Mouse (Mus musculus) liver, embryonic 15.5 days (tissue): ENCODE measurements around the gene Maml3. TPM values are rescaled to one million over a fixed set of nuclear protein-coding genes. Genes with fewer than 3 reads are reported as not detected.

Source experiments
- ATAC-seq: fragments of 200-750 bp; cut with Nextera tagmentation; 2 replicates; pipeline ENCODE4 v1.8.0; 2017; ENCODE audit warnings: moderate number of reproducible peaks, mild to moderate bottlenecking, moderate library complexity; ENCODE audit not compliant: insufficient read depth
- H3K27ac ChIP-seq: fragments of 300-500 bp; sonication (generic); replicated peaks from 2 replicates; pipeline ENCODE4 v1.5.1; 2015; ENCODE audit warnings: mild to moderate bottlenecking, inconsistent platforms
- H3K27me3 ChIP-seq: fragments of 300-500 bp; sonication (generic); 2 replicates; pipeline ENCODE4 v1.6.1; 2015; ENCODE audit warnings: mild to moderate bottlenecking, inconsistent platforms
- H3K36me3 ChIP-seq: fragments of 300-500 bp; sonication (generic); replicated peaks from 2 replicates; pipeline ENCODE4 v1.6.1; 2015; ENCODE audit warnings: moderate library complexity, mild to moderate bottlenecking, inconsistent platforms
- H3K4me1 ChIP-seq: fragments of 300-500 bp; sonication (generic); replicated peaks from 2 replicates; pipeline ENCODE4 v1.6.1; 2015; ENCODE audit warnings: inconsistent platforms
- H3K4me2 ChIP-seq: fragments of 300-500 bp; sonication (generic); 2 replicates; pipeline ENCODE4 v1.6.1; 2015; ENCODE audit warnings: moderate library complexity, mild to moderate bottlenecking, inconsistent platforms
- H3K4me3 ChIP-seq: fragments of 300-500 bp; sonication (generic); replicated peaks from 2 replicates; pipeline ENCODE4 v1.5.1; 2015; ENCODE audit warnings: mild to moderate bottlenecking, inconsistent platforms
- H3K9ac ChIP-seq: fragments of 300-500 bp; sonication (generic); 2 replicates; pipeline ENCODE4 v1.6.1; 2015; ENCODE audit warnings: moderate library complexity, mild to moderate bottlenecking, inconsistent platforms
- H3K9me3 ChIP-seq: fragments of 300-500 bp; sonication (generic); replicated peaks from 2 replicates; pipeline ENCODE4 v1.6.1; 2016; ENCODE audit warnings: inconsistent platforms
- WGBS: fragments of 180-500 bp; shearing (Covaris S2); methylation state at CpG from one replicate; pipeline ENCODE4 v1.1.7; 2015; ENCODE audit warnings: mixed read lengths; ENCODE audit not compliant: insufficient replicate concordance; 5-methylcytosine and 5-hydroxymethylcytosine counted together
- polyA plus RNA-seq: library from polyadenylated mRNA; unstranded; fragments of >200 nt; fragmentation: Nextera tagmentation; extraction: Ambion mirVana; gene quantifications from 2 replicates; pipeline ENCODE4 v1.2.1, GENCODE M21; 2015

Gene Maml3
- polyA plus RNA-seq, 1 experiment from 2014 or later: 0.73 TPM

GRCm38 (mm10) chr3:51970489-51970888 is 134.4 kb downstream of the Maml3 start:
- H3K4me1 ChIP-seq: peaks cover 11% of the 10 kb centered on the region
- H3K27me3 ChIP-seq: no peaks in the 10 kb centered on the region
- H3K36me3 ChIP-seq: no peaks in the 10 kb centered on the region
- ATAC-seq: no peak
- H3K27ac ChIP-seq: no peak overlapping the region
- H3K4me3 ChIP-seq: no peak overlapping the region
- no peaks in the 10 kb centered on the region for H3K9me3 ChIP-seq
- H3K9ac ChIP-seq: no peak overlapping the region
- no peak overlapping the region for H3K4me2 ChIP-seq
- WGBS: 75% methylated on average over 2 of the region's 2 CpGs

DNA sequence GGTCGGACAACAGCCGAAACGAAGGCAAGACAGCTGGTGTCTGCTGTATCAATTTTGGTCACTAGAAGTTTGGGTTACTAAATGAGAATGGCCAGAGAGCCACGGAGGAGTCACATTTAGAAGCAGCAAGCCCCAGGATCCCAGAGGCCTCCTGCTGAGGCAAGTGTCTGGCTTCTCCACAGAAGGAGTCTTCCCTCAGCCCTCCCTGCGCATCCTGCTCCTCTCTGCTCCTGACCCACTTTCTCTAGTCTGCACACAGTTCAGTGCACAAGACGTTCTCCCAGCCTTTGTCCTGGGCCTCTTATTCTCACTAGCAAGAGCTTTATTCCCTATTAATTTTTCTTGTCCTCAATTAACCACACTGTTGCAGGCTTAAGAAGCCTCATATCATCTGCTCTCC is 135.4 kb downstream of the Maml3 start:
- Histone ChIP-seq H3K27ac (no peak overlapping the region), H3K9me3 (no peaks in the 10 kb centered on the region), H3K27me3 (no peaks in the 10 kb centered on the region), H3K4me3 (no peak overlapping the region), H3K4me1 (peaks cover 12% of the 10 kb centered on the region), H3K4me2 (no peak overlapping the region), H3K9ac (no peak overlapping the region), H3K36me3 (no peaks in the 10 kb centered on the region)
- no peak for ATAC-seq
- WGBS: 75% methylated on average over 6 of the region's 6 CpGs

- ATAC-seq: no peak
Observed at GRCm38 (mm10) chr3:51965841-51966240, 139.0 kb downstream of the Maml3 start.

GRCm38 (mm10) chr3:51965436-51965835 is 139.4 kb downstream of the Maml3 start:
- H3K9me3 ChIP-seq: no peaks in the 10 kb centered on the region
- no peak overlapping the region for H3K27ac ChIP-seq
- whole genome bisulfite sequencing: 12% methylated on average over 2 of the region's 2 CpGs
- no peak overlapping the region for H3K4me2 ChIP-seq
- no peak overlapping the region for H3K4me3 ChIP-seq
- H3K9ac ChIP-seq: no peak overlapping the region
- no peak for ATAC-seq
- no peaks in the 10 kb centered on the region for H3K36me3 ChIP-seq
- H3K4me1 ChIP-seq: peaks cover 16% of the 10 kb centered on the region
- H3K27me3 ChIP-seq: no peaks in the 10 kb centered on the region

More at GRCm38 (mm10) chr3:51965841-51966240, 139.0 kb downstream of the Maml3 start:
- no peaks in the 10 kb centered on the region for H3K9me3 ChIP-seq
- H3K27ac ChIP-seq: no peak overlapping the region
- WGBS: 51% methylated on average over 7 of the region's 7 CpGs
- no peak overlapping the region for H3K4me2 ChIP-seq
- H3K36me3 ChIP-seq: no peaks in the 10 kb centered on the region
- H3K4me1 ChIP-seq: peaks cover 16% of the 10 kb centered on the region
- H3K27me3 ChIP-seq: no peaks in the 10 kb centered on the region
- H3K9ac ChIP-seq: no peak overlapping the region
- no peak overlapping the region for H3K4me3 ChIP-seq

GRCm38 (mm10) chr3:51965008-51965407 is 139.9 kb downstream of the Maml3 start:
- ATAC-seq: no peak
- Histone ChIP-seq H3K27me3 (no peaks in the 10 kb centered on the region), H3K4me2 (no peak overlapping the region), H3K4me1 (peaks cover 16% of the 10 kb centered on the region), H3K27ac (no peak overlapping the region), H3K36me3 (no peaks in the 10 kb centered on the region), H3K9ac (no peak overlapping the region), H3K9me3 (no peaks in the 10 kb centered on the region), H3K4me3 (no peak overlapping the region)
- WGBS: 19% methylated on average over 3 of the region's 3 CpGs

DNA sequence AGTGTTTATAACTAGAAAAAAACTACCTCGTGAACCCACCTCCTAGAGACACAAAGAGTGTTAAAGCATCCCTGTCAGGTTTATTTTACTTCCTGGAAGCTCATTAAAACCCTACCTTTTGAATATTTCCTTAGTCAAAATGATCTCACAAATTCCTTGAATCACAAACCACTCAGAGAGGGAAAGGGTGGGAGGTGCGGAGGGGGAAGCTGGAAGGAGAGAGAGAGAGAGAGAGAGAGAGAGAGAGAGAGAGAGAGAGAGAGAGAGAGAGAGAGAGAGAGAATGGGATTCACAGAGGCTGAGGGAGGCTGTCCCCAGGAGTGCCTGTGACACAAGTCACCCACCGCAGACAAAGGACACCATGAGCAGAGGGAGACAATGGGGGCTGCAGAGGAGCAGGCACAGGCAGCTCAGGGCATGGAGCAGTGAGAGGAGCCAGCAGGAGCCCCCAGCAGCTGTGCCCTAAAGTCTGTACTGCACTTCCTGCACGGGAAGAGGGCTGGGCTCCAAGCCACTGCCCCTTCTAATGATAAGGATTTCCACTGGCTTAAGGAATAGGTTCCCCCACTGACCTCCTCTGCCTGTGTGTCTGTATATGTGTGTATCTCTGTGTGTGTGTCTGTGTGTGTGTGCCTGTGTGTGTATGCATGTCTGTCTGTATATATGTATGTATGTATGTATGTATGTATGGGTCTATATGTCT is 140.8 kb downstream of the Maml3 start:
- no peak for ATAC-seq
- H3K27ac ChIP-seq: no peak overlapping the region
- no peaks in the 10 kb centered on the region for H3K9me3 ChIP-seq
- no peak overlapping the region for H3K9ac ChIP-seq
- WGBS: 20% methylated on average over 4 of the region's 4 CpGs
- H3K36me3 ChIP-seq: no peaks in the 10 kb centered on the region
- H3K4me3 ChIP-seq: no peak overlapping the region
- H3K4me1 ChIP-seq: peaks cover 16% of the 10 kb centered on the region
- H3K4me2 ChIP-seq: no peak overlapping the region
- no peaks in the 10 kb centered on the region for H3K27me3 ChIP-seq

DNA sequence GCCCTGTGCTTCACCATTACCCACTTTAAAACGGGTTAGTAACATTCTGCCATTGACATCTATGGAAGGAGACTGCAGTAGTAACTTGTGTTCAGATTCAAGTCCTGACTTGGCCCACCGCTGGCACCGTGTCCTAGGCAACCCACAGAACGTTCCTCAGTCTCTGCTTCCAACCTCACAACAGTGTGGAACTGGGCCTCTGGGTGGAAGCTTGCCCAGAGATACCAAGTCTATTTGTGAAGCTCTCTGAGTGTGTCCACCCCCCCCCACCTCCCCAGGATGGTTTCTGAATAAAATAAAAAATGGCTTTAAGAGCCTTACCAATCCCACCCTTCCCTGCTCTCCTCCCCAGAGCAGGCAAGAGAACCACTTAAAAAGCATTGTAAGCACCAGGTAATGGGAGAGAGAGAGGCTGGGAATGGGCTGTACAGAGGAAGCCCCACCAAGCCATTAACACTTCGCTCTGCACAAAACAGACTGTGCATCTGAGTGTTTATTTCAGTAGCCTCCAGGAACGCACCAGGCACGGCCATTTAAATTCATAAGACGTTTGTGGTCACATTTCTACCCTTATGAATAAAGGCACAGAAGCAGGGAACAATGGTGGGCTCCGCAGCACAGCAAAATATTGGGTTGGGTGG is 141.6 kb downstream of the Maml3 start:
- no peak overlapping the region for H3K4me2 ChIP-seq
- WGBS: 68% methylated on average over 9 of the region's 9 CpGs
- H3K27me3 ChIP-seq: no peaks in the 10 kb centered on the region
- no peaks in the 10 kb centered on the region for H3K9me3 ChIP-seq
- H3K27ac ChIP-seq: no peak overlapping the region
- H3K4me3 ChIP-seq: no peak overlapping the region
- no peaks in the 10 kb centered on the region for H3K36me3 ChIP-seq
- no peak overlapping the region for H3K9ac ChIP-seq
- ATAC-seq: no peak
- peaks cover 16% of the 10 kb centered on the region for H3K4me1 ChIP-seq

- 47% methylated on average over 2 of the region's 2 CpGs for WGBS
- Histone ChIP-seq H3K27ac (no peak overlapping the region), H3K4me2 (no peak overlapping the region), H3K9me3 (no peaks in the 10 kb centered on the region), H3K36me3 (no peaks in the 10 kb centered on the region), H3K4me3 (no peak overlapping the region), H3K27me3 (no peaks in the 10 kb centered on the region), H3K4me1 (no peaks in the 10 kb centered on the region), H3K9ac (no peak overlapping the region)
- no peak for ATAC-seq
Observed at GRCm38 (mm10) chr3:51958751-51959150, 146.1 kb downstream of the Maml3 start.

- Histone ChIP-seq H3K4me3 (no peak overlapping the region), H3K4me1 (no peaks in the 10 kb centered on the region), H3K27me3 (no peaks in the 10 kb centered on the region), H3K36me3 (no peaks in the 10 kb centered on the region), H3K9me3 (no peaks in the 10 kb centered on the region), H3K27ac (no peak overlapping the region), H3K9ac (no peak overlapping the region), H3K4me2 (no peak overlapping the region)
- no peak for ATAC-seq
- 62% methylated on average over 4 of the region's 4 CpGs for WGBS
Observed at GRCm38 (mm10) chr3:51954441-51954840, 150.4 kb downstream of the Maml3 start.

- H3K36me3 ChIP-seq: no peaks in the 10 kb centered on the region
- H3K4me1 ChIP-seq: no peaks in the 10 kb centered on the region
- WGBS: 74% methylated on average over 11 of the region's 11 CpGs
- ATAC-seq: no peak
- H3K9me3 ChIP-seq: no peaks in the 10 kb centered on the region
- no peak overlapping the region for H3K9ac ChIP-seq
- H3K4me2 ChIP-seq: no peak overlapping the region
- H3K27ac ChIP-seq: no peak overlapping the region
- H3K27me3 ChIP-seq: no peaks in the 10 kb centered on the region
- H3K4me3 ChIP-seq: no peak overlapping the region
Observed at GRCm38 (mm10) chr3:51953927-51954326, 150.9 kb downstream of the Maml3 start.

GRCm38 (mm10) chr3:51952728-51953623 is 151.9 kb downstream of the Maml3 start:
- Histone ChIP-seq H3K27ac (no peak overlapping the region), H3K4me3 (no peak overlapping the region), H3K9me3 (no peaks in the 10 kb centered on the region), H3K4me2 (no peak overlapping the region), H3K27me3 (no peaks in the 10 kb centered on the region), H3K9ac (no peak overlapping the region), H3K36me3 (no peaks in the 10 kb centered on the region), H3K4me1 (no peaks in the 10 kb centered on the region)
- WGBS: 61% methylated on average over 33 of the region's 33 CpGs
- no peak for ATAC-seq
